Mouse (Mus musculus): ENCODE results near the gene Umad1. TPM values are rescaled to one million over a fixed set of nuclear protein-coding genes. Genes with fewer than 3 reads are reported as not detected.

Umad1 gene
- polyA plus RNA-seq, 1 experiment: 28.0 TPM

DNA sequence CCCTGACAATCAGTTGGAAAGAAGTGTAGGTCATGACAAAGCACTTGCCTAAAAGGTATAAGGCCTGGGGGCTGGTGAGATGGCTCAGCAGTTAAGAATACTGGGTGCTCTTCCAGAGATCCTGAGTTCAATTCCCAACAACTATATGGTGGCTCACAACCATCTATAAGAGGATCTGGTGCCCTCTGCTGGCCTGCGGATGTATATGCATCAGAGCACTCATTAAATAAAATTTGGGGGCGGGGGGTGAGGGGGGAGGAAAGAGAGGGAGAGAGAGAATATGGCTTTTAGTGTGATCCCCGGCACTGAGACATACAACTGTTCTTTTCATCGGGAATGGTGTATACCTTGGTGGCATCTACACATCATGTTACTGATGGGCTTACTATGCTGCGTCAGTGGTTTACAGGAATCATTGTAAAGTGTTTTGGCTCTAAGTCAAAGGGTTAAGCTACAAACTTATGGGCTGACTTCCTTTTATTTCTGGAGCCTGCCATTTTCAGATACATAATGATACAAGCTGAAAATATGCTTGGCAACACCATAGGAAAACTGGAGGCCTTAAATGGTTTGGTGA, 19.4 kb downstream of the Umad1 start:
- TF ChIP-seq POLR2A (IDR thresholded peaks at IDR 0.05; ENCODE audit: borderline replicate concordance, extremely low read depth, insufficient read depth, insufficient read length, poor library complexity, severe bottlenecking): no peak
- peak; percentile 43; the same call in 1 of the 2 replicates for TF ChIP-seq CTCF (IDR thresholded peaks at IDR 0.05; ENCODE audit: borderline replicate concordance, extremely low read depth, insufficient read depth, insufficient read length)
- no peak for DNase-seq (ENCODE audit: low read depth)

DNA sequence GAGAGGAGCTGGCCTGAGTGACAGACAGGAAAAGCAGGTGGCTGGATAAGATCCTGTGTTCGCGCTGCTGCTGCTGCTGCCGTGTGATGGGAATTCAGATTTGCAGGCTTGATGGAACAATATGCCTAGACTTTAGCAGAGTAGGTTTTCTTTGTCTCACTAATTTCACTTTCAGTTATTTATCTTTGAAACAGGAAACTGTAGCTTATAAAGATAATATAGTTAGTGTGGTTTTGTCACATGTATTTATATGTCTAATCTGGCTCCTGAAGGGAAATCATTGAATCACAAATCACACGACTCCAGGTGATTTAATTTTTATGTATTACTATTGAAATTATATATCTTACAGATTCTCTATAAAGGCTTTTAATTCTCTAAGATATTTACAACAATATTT, 24.2 kb downstream of the Umad1 start:
- no peak for DNase-seq (ENCODE audit: low read depth)
- TF ChIP-seq CTCF (IDR thresholded peaks at IDR 0.05; ENCODE audit: borderline replicate concordance, extremely low read depth, insufficient read depth, insufficient read length): no peak
- no peak for TF ChIP-seq POLR2A (IDR thresholded peaks at IDR 0.05; ENCODE audit: borderline replicate concordance, extremely low read depth, insufficient read depth, insufficient read length, poor library complexity, severe bottlenecking)

DNA sequence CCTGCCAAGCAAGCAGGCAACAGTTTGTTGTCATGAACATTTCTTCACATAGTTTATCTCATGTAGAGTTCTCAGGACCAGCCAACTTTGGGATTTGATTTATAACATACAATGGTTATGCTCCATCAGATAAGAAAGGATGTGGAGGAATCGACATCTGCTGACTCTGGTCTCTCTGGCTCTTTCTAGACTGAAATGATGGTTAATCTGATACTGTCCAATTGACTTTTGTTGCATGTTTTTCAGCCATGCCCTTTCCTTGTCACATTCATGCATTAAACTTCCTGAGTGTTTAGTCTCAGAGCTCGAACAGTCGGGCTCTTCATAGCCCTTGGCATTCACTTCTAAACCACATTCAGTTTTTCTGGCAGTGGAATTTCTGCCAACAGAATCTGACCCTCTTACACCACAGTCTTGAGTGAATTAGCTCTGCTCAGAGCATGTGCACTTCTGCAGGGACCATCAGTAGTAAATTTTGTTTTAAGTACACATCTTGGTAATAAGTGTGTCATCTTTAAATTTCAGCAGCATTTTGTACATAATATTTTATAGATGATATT, 26.4 kb downstream of the Umad1 start:
- no peak for DNase-seq (ENCODE audit: low read depth)
- TF ChIP-seq POLR2A (IDR thresholded peaks at IDR 0.05; ENCODE audit: borderline replicate concordance, extremely low read depth, insufficient read depth, insufficient read length, poor library complexity, severe bottlenecking) (no peak), CTCF (IDR thresholded peaks at IDR 0.05; ENCODE audit: borderline replicate concordance, extremely low read depth, insufficient read depth, insufficient read length) (no peak)

DNA sequence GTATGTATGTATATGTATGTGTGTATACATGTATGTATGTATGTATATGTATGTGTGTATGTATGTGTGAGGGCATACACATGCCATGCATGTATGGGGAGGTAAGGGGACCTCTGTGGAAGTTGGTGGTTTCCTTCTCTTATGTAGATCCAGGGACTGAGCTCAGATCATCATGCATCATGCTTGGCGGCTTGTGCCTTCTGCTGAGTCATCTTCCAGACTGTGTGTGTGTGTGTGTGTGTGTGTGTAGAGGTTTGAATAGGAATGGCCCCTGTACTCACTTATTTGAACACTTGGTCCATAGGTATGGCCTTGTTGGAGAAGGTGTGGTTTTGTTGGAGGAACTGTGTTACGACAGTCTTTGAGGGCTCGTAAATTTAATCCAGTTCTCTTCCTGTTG, 27.1 kb downstream of the Umad1 start:
- no peak for DNase-seq (ENCODE audit: low read depth)
- no peak for TF ChIP-seq CTCF (IDR thresholded peaks at IDR 0.05; ENCODE audit: borderline replicate concordance, extremely low read depth, insufficient read depth, insufficient read length)
- TF ChIP-seq POLR2A (IDR thresholded peaks at IDR 0.05; ENCODE audit: borderline replicate concordance, extremely low read depth, insufficient read depth, insufficient read length, poor library complexity, severe bottlenecking): no peak

DNA sequence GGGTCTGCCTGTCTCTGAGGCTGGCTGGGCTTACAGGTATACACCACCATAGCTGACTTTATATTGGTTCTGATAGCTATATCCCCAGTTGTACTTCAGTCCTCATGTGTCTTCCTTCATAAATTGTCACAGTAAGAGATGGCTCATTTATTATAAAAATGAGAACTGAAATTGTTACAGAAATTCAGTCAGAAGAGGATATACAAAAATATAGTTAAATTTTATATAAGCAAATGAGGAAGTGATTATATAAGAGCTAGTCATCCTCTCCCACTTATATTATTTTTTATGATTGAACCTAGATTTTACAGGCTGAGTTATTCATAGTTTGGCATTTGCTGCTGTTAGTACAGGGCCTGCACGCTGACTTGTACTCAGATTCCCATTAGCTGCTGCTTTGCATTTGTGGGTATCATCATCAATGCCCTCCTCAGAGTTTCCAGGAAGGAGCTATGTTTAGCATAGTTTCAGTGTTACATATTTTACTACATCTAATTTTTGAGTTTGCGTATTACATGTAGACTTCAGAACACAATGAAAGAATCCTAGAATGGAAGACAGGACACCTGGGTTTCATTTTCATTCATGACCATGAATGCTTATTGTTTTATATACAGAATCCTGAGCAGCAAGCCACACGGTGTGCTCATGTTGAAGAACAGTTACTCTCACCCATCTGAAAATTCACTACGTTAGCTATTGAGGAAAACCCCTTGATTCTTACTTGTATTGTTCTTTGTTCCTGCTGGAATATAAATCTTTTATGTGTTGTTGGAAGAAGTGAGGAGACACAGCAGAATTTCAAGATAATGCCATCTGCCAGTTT, 29.9 kb downstream of the Umad1 start:
- TF ChIP-seq CTCF (IDR thresholded peaks at IDR 0.05; ENCODE audit: borderline replicate concordance, extremely low read depth, insufficient read depth, insufficient read length) (no peak), POLR2A (IDR thresholded peaks at IDR 0.05; ENCODE audit: borderline replicate concordance, extremely low read depth, insufficient read depth, insufficient read length, poor library complexity, severe bottlenecking) (no peak)
- DNase-seq (ENCODE audit: low read depth): no peak

DNA sequence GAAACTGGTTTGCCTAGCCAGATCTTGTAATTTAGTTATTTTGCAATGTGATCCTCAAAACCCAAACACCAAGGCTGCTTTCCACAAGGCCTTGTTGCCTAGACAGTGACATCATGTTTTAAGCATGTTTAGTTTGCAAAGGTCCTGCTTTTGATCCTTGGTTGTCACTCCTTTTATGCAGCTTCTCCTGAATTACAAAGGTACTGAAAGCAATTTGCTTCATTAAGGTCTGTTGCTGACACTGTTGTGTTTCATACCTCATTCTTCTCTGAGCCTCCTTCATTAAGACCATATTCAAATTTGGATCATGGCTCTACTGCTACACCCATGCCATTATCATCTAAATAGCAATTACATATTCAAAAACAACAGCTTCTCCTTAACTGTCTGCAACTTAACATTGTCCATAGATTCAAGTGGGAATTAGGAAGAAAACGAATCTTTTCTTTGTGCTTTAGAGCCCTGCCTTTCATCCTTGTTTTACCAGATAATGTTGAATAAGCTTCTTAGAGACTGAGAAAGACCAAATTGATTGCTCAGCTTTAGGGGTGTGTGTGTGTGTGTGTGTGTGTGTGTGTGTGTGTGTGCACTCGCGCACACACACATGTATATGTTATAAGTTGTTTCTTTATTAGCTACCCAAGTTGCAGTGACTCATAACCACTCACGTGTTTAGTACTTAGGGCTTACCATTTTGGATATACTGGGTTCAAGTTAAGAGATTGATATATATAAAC, 35.1 kb downstream of the Umad1 start:
- peak; percentile 92 for DNase-seq (ENCODE audit: low read depth)
- no peak for TF ChIP-seq POLR2A (IDR thresholded peaks at IDR 0.05; ENCODE audit: borderline replicate concordance, extremely low read depth, insufficient read depth, insufficient read length, poor library complexity, severe bottlenecking)

DNA sequence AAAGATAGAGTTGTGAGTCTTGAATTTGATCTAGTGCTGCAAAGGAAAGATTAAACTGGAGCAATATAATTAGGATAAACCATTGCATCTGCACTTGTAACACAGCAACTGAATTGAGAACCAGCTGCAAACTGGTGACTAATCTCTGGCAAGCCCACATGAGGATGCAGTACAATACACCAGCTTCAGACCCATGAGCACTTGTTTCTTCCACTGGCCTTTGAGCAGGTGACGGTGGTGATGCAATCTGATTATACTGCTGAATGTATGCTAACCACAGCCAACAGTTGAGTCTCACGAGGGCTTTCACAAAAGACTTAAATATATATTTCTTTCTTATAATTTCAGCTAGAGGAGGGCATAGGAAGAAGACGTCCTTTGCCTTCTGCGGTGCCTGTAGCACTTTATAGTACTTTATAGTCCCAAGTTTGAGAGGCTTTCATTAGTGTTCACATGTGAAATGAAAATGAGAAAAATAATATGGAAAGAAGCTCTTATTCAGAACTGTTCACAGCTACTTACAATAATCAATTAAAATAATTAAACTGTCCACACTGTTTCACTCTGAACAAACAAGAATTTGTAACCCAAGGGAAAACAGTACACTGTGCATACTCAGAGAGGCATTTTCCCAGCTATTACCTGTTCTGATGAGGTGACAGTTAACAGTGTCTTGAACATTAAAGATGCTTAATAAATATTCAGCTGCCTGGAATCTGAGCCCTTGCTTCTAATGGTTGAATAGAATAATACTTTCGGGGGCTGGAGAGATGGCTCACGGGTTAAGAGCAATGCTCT, 40.2 kb downstream of the Umad1 start:
- TF ChIP-seq POLR2A (IDR thresholded peaks at IDR 0.05; ENCODE audit: borderline replicate concordance, extremely low read depth, insufficient read depth, insufficient read length, poor library complexity, severe bottlenecking) (no peak), CTCF (IDR thresholded peaks at IDR 0.05; ENCODE audit: borderline replicate concordance, extremely low read depth, insufficient read depth, insufficient read length) (no peak)
- DNase-seq (ENCODE audit: low read depth): peak; percentile 84

DNA sequence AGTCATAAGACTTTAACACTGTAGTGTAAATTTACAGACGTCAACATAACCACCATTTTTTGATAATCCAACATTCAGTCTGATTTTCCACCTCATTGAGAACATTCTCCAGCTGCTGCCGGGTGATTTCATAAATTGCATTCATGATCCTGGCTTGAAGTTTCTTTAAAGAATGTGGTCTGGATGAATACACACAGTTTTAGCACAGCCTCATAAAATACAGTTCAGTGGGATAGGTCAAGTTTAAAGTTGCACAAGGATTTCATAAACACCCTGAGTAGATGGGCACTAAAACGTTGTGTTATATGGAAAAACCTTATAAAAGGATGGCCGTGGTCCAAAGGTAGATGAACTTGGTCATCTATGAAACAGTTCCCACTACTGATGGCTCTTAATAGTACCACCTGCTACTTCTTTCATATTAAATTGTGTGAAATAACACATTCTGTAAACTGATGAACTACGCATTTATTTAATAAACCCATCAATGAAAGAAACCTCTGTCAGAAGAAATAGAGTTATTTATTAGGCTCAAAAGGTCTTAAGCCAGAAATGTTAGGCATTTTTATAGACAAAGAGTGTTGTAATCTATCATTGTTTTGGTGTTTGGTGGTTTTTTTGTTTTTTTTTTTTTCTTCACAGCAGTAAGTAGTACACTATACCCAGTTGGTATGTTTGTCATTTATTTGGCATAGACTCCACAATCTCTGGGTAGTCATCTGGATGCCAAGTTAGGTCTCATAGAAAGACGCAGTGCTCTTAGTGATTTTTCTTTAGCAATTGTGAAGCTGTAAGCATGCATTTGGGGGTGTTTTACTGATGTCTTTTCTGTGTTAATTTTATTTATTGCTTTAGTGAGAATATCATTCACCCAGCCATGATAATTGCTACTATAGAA, 49.0 kb downstream of the Umad1 start:
- TF ChIP-seq CTCF (IDR thresholded peaks at IDR 0.05; ENCODE audit: borderline replicate concordance, extremely low read depth, insufficient read depth, insufficient read length) (no peak), POLR2A (IDR thresholded peaks at IDR 0.05; ENCODE audit: borderline replicate concordance, extremely low read depth, insufficient read depth, insufficient read length, poor library complexity, severe bottlenecking) (no peak)
- DNase-seq (ENCODE audit: low read depth): peak; percentile 76

DNA sequence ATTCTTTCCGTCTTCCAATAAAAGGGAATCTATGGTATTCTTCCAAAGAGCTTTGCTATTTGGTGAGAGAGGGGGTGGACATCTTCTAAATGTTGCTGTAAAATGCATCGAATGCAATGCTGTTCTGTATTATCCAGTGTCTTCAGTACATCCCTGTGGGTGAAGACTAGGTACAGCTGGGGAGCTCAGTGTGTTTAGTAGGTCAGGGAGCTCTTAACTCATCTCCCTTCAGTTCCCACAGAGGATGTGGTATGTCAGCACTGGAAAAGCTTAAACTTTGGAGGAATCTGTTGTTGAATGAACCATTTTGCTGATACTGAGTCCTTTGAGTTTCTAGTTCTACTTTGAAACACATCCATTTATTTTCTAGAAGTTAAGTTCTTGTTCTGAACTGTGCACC, 53.5 kb downstream of the Umad1 start:
- TF ChIP-seq CTCF (IDR thresholded peaks at IDR 0.05; ENCODE audit: borderline replicate concordance, extremely low read depth, insufficient read depth, insufficient read length): no peak
- no peak for TF ChIP-seq POLR2A (IDR thresholded peaks at IDR 0.05; ENCODE audit: borderline replicate concordance, extremely low read depth, insufficient read depth, insufficient read length, poor library complexity, severe bottlenecking)
- DNase-seq (ENCODE audit: low read depth): no peak

DNA sequence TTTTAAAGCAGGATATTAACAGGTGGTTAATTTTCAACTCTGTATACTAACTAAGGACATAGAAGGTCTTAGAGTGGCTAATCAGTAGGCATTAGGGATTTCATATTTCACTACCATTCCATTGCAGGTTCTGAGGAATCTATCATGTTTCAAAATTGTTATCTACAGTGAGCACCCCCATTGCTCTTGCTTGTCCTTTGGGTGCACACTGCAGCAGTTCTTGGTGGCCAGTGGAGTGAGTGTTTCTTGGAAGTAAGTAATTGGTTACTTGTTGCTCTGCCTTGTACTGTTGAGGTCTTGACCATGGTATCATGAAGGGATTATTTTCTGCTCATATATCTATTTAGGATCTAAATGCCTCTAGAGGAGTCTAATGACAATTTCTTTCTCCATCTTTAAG, 57.1 kb downstream of the Umad1 start:
- TF ChIP-seq CTCF (IDR thresholded peaks at IDR 0.05; ENCODE audit: borderline replicate concordance, extremely low read depth, insufficient read depth, insufficient read length) (no peak), POLR2A (IDR thresholded peaks at IDR 0.05; ENCODE audit: borderline replicate concordance, extremely low read depth, insufficient read depth, insufficient read length, poor library complexity, severe bottlenecking) (no peak)

More for the DNA sequence above, 57.1 kb downstream of the Umad1 start:
- DNase-seq (ENCODE audit: low read depth): no peak

Data from brain, embryonic 14.5 days (tissue).